Mouse (Mus musculus) MEL (cell line): ENCODE measurements around the gene Ddt. TPM values are rescaled to one million over a fixed set of nuclear protein-coding genes. Genes with fewer than 3 reads are reported as not detected.

Source experiments
- DNase-seq: peaks from one replicate; pipeline ENCODE4 v3.0.0; 2011; ENCODE audit warnings: low read depth, low spot score
- H3K27ac ChIP-seq: 2 replicates; pipeline ENCODE4 v1.5.1; 2012; ENCODE audit warnings: low read depth, mild to moderate bottlenecking, control low read depth, low read length, moderate library complexity; ENCODE audit not compliant: control insufficient read depth
- H3K27me3 ChIP-seq, 2 experiments: fragments of 150-350 bp in 1 of 2; sonication (generic) in 1 of 2; 2 replicates each; pipeline ENCODE4 v1.6.1; 2012; ENCODE audit warnings: low read length in 2 of 2, mild to moderate bottlenecking in 2 of 2, improper control_type of control experiment in 1 of 2, moderate library complexity in 1 of 2; ENCODE audit not compliant: insufficient read depth in 2 of 2, control insufficient read depth in 1 of 2
- H3K36me3 ChIP-seq, 2 experiments: 2 replicates each; pipeline ENCODE4 v1.6.1; 2012 to 2014; ENCODE audit warnings: low read length in 2 of 2, improper control_type of control experiment in 1 of 2, inconsistent platforms in 1 of 2, mild to moderate bottlenecking in 1 of 2; ENCODE audit not compliant: insufficient read depth in 2 of 2, control insufficient read depth in 1 of 2
- H3K4me1 ChIP-seq, 2 experiments: fragments of 150-350 bp in 1 of 2; sonication (generic) in 1 of 2; 2 replicates each; pipeline ENCODE4 v1.6.1; 2012; ENCODE audit warnings: low read length in 2 of 2, improper control_type of control experiment in 1 of 2, mild to moderate bottlenecking in 1 of 2; ENCODE audit not compliant: insufficient read depth in 2 of 2, control insufficient read depth in 1 of 2
- H3K4me3 ChIP-seq, 2 experiments: fragments of 150-350 bp in 1 of 2; sonication (generic) in 1 of 2; 2 replicates each; pipeline ENCODE4 v1.5.1; 2012; ENCODE audit warnings: low read depth in 2 of 2, low read length in 2 of 2, mild to moderate bottlenecking in 2 of 2, moderate library complexity in 2 of 2, control low read depth in 1 of 2, improper control_type of control experiment in 1 of 2; ENCODE audit not compliant: control insufficient read depth in 1 of 2, insufficient read depth in 1 of 2
- H3K79me2 ChIP-seq: 2 replicates; pipeline ENCODE4 v1.6.1; 2012; ENCODE audit warnings: mild to moderate bottlenecking, low read length, moderate library complexity; ENCODE audit not compliant: control insufficient read depth, poor library complexity, insufficient read depth
- H3K9ac ChIP-seq: 2 replicates; pipeline ENCODE4 v1.6.1; 2012; ENCODE audit warnings: low read depth, mild to moderate bottlenecking, control low read depth, low read length, moderate library complexity; ENCODE audit not compliant: control insufficient read depth, poor library complexity, severe bottlenecking
- H3K9me3 ChIP-seq: fragments of 150-350 bp; sonication (generic); replicated peaks from 2 replicates; pipeline ENCODE4 v1.6.1; 2012; ENCODE audit warnings: mild to moderate bottlenecking, low read length, improper control_type of control experiment, moderate library complexity; ENCODE audit not compliant: insufficient read depth
- BHLHE40 ChIP-seq: IDR thresholded peaks from 2 replicates; pipeline ENCODE4 v1.6.1; 2012; ENCODE audit warnings: low read depth, mild to moderate bottlenecking, inconsistent platforms, low read length, improper control_type of control experiment, borderline replicate concordance
- E2F4 ChIP-seq: IDR thresholded peaks from 2 replicates; pipeline ENCODE4 v1.6.1; 2011; ENCODE audit warnings: low read depth, low read length, improper control_type of control experiment, borderline replicate concordance
- EP300 ChIP-seq, 2 experiments: IDR thresholded peaks; 2 replicates each; pipeline ENCODE4 v1.6.1; 2011; ENCODE audit warnings: improper control_type of control experiment in 2 of 2, low read length in 2 of 2, low read depth in 1 of 2, mild to moderate bottlenecking in 1 of 2
- GATA1 ChIP-seq: IDR thresholded peaks from 2 replicates; pipeline ENCODE4 v1.6.1; 2011; ENCODE audit warnings: low read depth, low read length, improper control_type of control experiment
- HCFC1 ChIP-seq: IDR thresholded peaks from 2 replicates; pipeline ENCODE4 v1.6.1; 2012; ENCODE audit warnings: low read depth, mild to moderate bottlenecking, inconsistent platforms, low read length, improper control_type of control experiment, moderate library complexity
- JUND ChIP-seq: IDR thresholded peaks from 2 replicates; pipeline ENCODE4 v1.6.1; 2011; ENCODE audit warnings: low read depth, mild to moderate bottlenecking, improper control_type of control experiment, low read length
- KAT2A ChIP-seq: conservative IDR thresholded peaks from 2 replicates; pipeline ENCODE4 v1.6.1; 2012; ENCODE audit warnings: low read depth, low read length, improper control_type of control experiment, inconsistent platforms
- MAZ ChIP-seq: IDR thresholded peaks from 2 replicates; pipeline ENCODE4 v1.6.1; 2012; ENCODE audit warnings: low read depth, mild to moderate bottlenecking, inconsistent platforms, low read length, improper control_type of control experiment
- MEF2A ChIP-seq: IDR thresholded peaks from 2 replicates; pipeline ENCODE4 v1.6.1; 2014; ENCODE audit warnings: low read depth, mild to moderate bottlenecking, inconsistent platforms, low read length, improper control_type of control experiment; ENCODE audit not compliant: poor library complexity, insufficient replicate concordance, severe bottlenecking; ENCODE audit errors: extremely low read depth
- NELFE ChIP-seq: IDR thresholded peaks from 2 replicates; pipeline ENCODE4 v1.6.1; 2011; ENCODE audit warnings: low read depth, low read length, improper control_type of control experiment
- SIN3A ChIP-seq: IDR thresholded peaks from 2 replicates; pipeline ENCODE4 v1.6.1; 2012; ENCODE audit warnings: low read length, improper control_type of control experiment, inconsistent platforms
- SMC3 ChIP-seq: IDR thresholded peaks from 2 replicates; pipeline ENCODE4 v1.6.1; 2011; ENCODE audit warnings: low read depth, low read length, improper control_type of control experiment
- TAL1 ChIP-seq: IDR thresholded peaks from 2 replicates; pipeline ENCODE4 v1.6.1; 2012; ENCODE audit warnings: mild to moderate bottlenecking, inconsistent platforms, low read length, moderate library complexity, mixed read lengths
- TBP ChIP-seq: IDR thresholded peaks from 2 replicates; pipeline ENCODE4 v1.8.0; 2011; ENCODE audit warnings: low read depth, low read length, improper control_type of control experiment
- USF1 ChIP-seq: IDR thresholded peaks from 2 replicates; pipeline ENCODE4 v1.6.1; 2014; ENCODE audit warnings: low read depth, mild to moderate bottlenecking, inconsistent platforms, low read length, improper control_type of control experiment, moderate library complexity
- USF2 ChIP-seq, 2 experiments: IDR thresholded peaks; 2 replicates each; pipeline ENCODE4 v1.6.1; 2011 to 2012; ENCODE audit warnings: improper control_type of control experiment in 2 of 2, low read length in 2 of 2, borderline replicate concordance in 1 of 2, inconsistent platforms in 1 of 2, low read depth in 1 of 2, mild to moderate bottlenecking in 1 of 2; ENCODE audit not compliant: insufficient read depth in 1 of 2
- ZMIZ1 ChIP-seq: IDR thresholded peaks from 2 replicates; pipeline ENCODE4 v1.6.1; 2012; ENCODE audit warnings: low read depth, mild to moderate bottlenecking, inconsistent platforms, low read length, improper control_type of control experiment, moderate library complexity
- ZNF384 ChIP-seq: IDR thresholded peaks from 2 replicates; pipeline ENCODE4 v1.6.1; 2012; ENCODE audit warnings: low read depth, mild to moderate bottlenecking, inconsistent platforms, low read length, improper control_type of control experiment
- polyA plus RNA-seq, 2 experiments: library from polyadenylated mRNA; stranded (reverse) in 1 of 2; unstranded in 1 of 2; fragments of >175 nt in 1 of 2; fragments of >200 nt in 1 of 2; gene quantifications; 2 replicates each; pipeline versions ENCODE4 v1.2.1 to v1.2.4; 2012; ENCODE audit warnings: low replicate concordance in 2 of 2, low read depth in 1 of 2; ENCODE audit not compliant: insufficient read length in 2 of 2, insufficient read depth in 1 of 2, missing spikeins in 1 of 2
- total RNA-seq: library from RNA; depleted of rRNA; stranded (reverse); fragments of 300-350 nt; gene quantifications from 2 replicates; pipeline ENCODE4 v1.2.3, GENCODE M21; 2012

Ddt gene
- total and polyA plus RNA-seq, 3 experiments: 45.1 to 63.4 TPM; not detected in 1

- peak; percentile 82 for TF ChIP-seq HCFC1
- TF ChIP-seq GATA1: peak; percentile 9; the same call in 1 of the 2 replicates
- TF ChIP-seq BHLHE40: peak; percentile 78
- TF ChIP-seq ZNF384: peak; percentile 28; the same call in 1 of the 2 replicates
- TF ChIP-seq E2F4: peak; percentile 41; the same call in 1 of the 2 replicates
These were observed at the start of gene Ddt (continued) for GRCm38 (mm10) chr10:75772795-75773664.

GRCm38 (mm10) chr10:75822443-75822842, 49.2 kb upstream of the Ddt start, which contains the start of gene Gstt4:
Gene Gstt4, minus strand, starts transcription at chr10:75822543.
- Histone ChIP-seq H3K9ac (no peak within 1 kb of the TSS), H3K27me3 (peaks cover 4 to 5% of the 10 kb centered on the region in 2 experiments), H3K79me2 (no peaks in the 10 kb centered on the region), H3K4me3 (no peak within 1 kb of the TSS), H3K27ac (no peak within 1 kb of the TSS), H3K4me1 (peaks cover 0 to 21% of the 10 kb centered on the region in 2 experiments; a peak in 2 of 4 replicates), H3K36me3 (peaks cover 0 to 14% of the 10 kb centered on the region in 2 experiments; a peak in 2 of 4 replicates), H3K9me3 (no peaks in the 10 kb centered on the region)
- TF ChIP-seq EP300 (IDR thresholded peaks at IDR 0.05; ENCODE audit: low read depth in 1 of 2, low read length in 2 of 2): no peak
- no peak for DNase-seq

GRCm38 (mm10) chr10:75819882-75820281, 46.7 kb upstream of the Ddt start:
- Histone ChIP-seq H3K9me3 (no peaks in the 10 kb centered on the region), H3K27ac (no peak overlapping the region), H3K9ac (no peak overlapping the region), H3K4me1 (peaks cover 0 to 6% of the 10 kb centered on the region in 2 experiments; a peak in 2 of 4 replicates), H3K79me2 (no peaks in the 10 kb centered on the region), H3K4me3 (no peak overlapping the region), H3K27me3 (peaks cover 4 to 7% of the 10 kb centered on the region in 2 experiments), H3K36me3 (peaks cover 0 to 7% of the 10 kb centered on the region in 2 experiments; a peak in 2 of 4 replicates)
- no peak for DNase-seq
- TF ChIP-seq MAZ: no peak
- TF ChIP-seq MEF2A: no peak
- TF ChIP-seq ZMIZ1: no peak
- no peak for TF ChIP-seq USF1
- TF ChIP-seq E2F4: no peak
- TF ChIP-seq KAT2A: no peak
- no peak for TF ChIP-seq NELFE
- no peak for TF ChIP-seq SIN3A
- no peak for TF ChIP-seq JUND
- no peak for TF ChIP-seq TBP
- no peak for TF ChIP-seq SMC3
- no peak for TF ChIP-seq USF2 (IDR thresholded peaks at IDR 0.05; ENCODE audit: borderline replicate concordance in 1 of 2, insufficient read depth in 1 of 2, low read depth in 1 of 2, low read length in 2 of 2)
- no peak for TF ChIP-seq BHLHE40
- TF ChIP-seq TAL1: no peak
